Comparison of ENCODE assay signal across 9 mouse cellular contexts in genomic region chr4:130520482-130520851, GRCm38 (mm10). TPM values are rescaled to one million over a fixed set of nuclear protein-coding genes. Genes with fewer than 3 reads are reported as not detected.
A peak's percentile ranks its signal among the peaks of the same experiment; 100 is the strongest.
DNase-seq lines count a peak whose midpoint lies in the region; ATAC-seq and TF ChIP-seq lines count a peak whose summit lies in the region.
"Had no signal": no experiment of that assay in that cellular context is flagged by ENCODE, and none has a peak within 500 bp of the region (broad histone marks: within the 10 kb centered on the region; RNA-seq: fewer than 3 reads in every experiment).

No protein-coding gene starts in this region.

- no peak for DNase-seq in heart, postnatal 10 days
- no peak for DNase-seq in liver, postnatal 0 days
- no peak for DNase-seq in retina, embryonic 14.5 days (ENCODE audit: low spot score)
- no peak for DNase-seq in kidney, adult 11 months

- no peak overlapping the region for H3K9ac ChIP-seq in heart, embryonic 11.5 days (ENCODE audit: low read depth, low read length)
- H3K9ac ChIP-seq in forebrain, embryonic 16.5 days (replicated peaks; ENCODE audit: low read depth, low read length), result peak overlapping the region; percentile 36; the same call in 1 of the 2 replicates
- 0 out of 2 replicates have a peak overlapping the region, but pooled peaks have one; percentile 2 for H3K9ac ChIP-seq in liver, postnatal 0 days (replicated peaks)

- WGBS in heart, embryonic 11.5 days (ENCODE audit: insufficient replicate concordance), result under 1% methylated on average over 9 of the region's 9 CpGs
- WGBS in forebrain, embryonic 16.5 days, result 0% methylated on average over 9 of the region's 9 CpGs
- WGBS in liver, postnatal 0 days (ENCODE audit: insufficient replicate concordance), result under 1% methylated on average over 9 of the region's 9 CpGs

- no peak for TF ChIP-seq EP300 in liver, postnatal 0 days (IDR thresholded peaks at IDR 0.05; ENCODE audit: low read depth)

- H3K27me3 ChIP-seq in heart, embryonic 11.5 days (ENCODE audit: control insufficient read depth, insufficient read depth, low read length), result no peaks in the 10 kb centered on the region
- no peaks in the 10 kb centered on the region for H3K27me3 ChIP-seq in E14TG2a.4 (ENCODE audit: insufficient read depth, low read length)
- no peaks in the 10 kb centered on the region for H3K27me3 ChIP-seq in forebrain, embryonic 16.5 days (replicated peaks; ENCODE audit: control insufficient read depth, insufficient read depth, low read length)
- no peaks in the 10 kb centered on the region for H3K27me3 ChIP-seq in liver, postnatal 0 days (ENCODE audit: insufficient read depth, low read length)

- no peaks in the 10 kb centered on the region for H3K9me3 ChIP-seq in heart, embryonic 11.5 days (replicated peaks; ENCODE audit: control insufficient read depth, low read length)
- H3K9me3 ChIP-seq in E14TG2a.4 (ENCODE audit: low read length), result peaks cover 7% of the 10 kb centered on the region; the same call in 1 of the 2 replicates
- H3K9me3 ChIP-seq in forebrain, embryonic 16.5 days (ENCODE audit: control insufficient read depth, low read length), result no peaks in the 10 kb centered on the region
- no peaks in the 10 kb centered on the region for H3K9me3 ChIP-seq in liver, postnatal 0 days (ENCODE audit: low read length)

- H3K4me3 ChIP-seq in heart, embryonic 11.5 days (ENCODE audit: low read depth, low read length), result peak overlapping the region; percentile 66
- H3K4me3 ChIP-seq in E14TG2a.4 (replicated peaks; ENCODE audit: low read length), result peak overlapping the region; percentile 68
- H3K4me3 ChIP-seq in forebrain, embryonic 16.5 days (replicated peaks; ENCODE audit: low read length), result peak overlapping the region; percentile 74
- H3K4me3 ChIP-seq in liver, postnatal 0 days (ENCODE audit: low read depth, low read length), result peak overlapping the region; percentile 56

- TF ChIP-seq CTCF in E14TG2a.4 (conservative IDR thresholded peaks at IDR 0.05; ENCODE audit: low read length), result no peak
- TF ChIP-seq CTCF in liver, postnatal 0 days (IDR thresholded peaks at IDR 0.05; ENCODE audit: low read depth), result no peak

- H3K4me2 ChIP-seq in heart, embryonic 11.5 days, result peak overlapping the region; percentile 80
- peak overlapping the region; percentile 75 for H3K4me2 ChIP-seq in forebrain, embryonic 16.5 days (ENCODE audit: low read length)
- H3K4me2 ChIP-seq in liver, postnatal 0 days (ENCODE audit: low read depth, low read length), result peak overlapping the region; percentile 85

- intact Hi-C loops in heart, postnatal 10 days (cut with DNase I), result no loop called here

- peak; percentile 57 for ATAC-seq in heart, embryonic 11.5 days (replicated peaks; ENCODE audit: insufficient number of reproducible peaks, low FRiP score, low TSS enrichment)
- peak; percentile 57 for ATAC-seq in forebrain, embryonic 16.5 days
- peak; percentile 26; the same call in 1 of the 2 replicates for ATAC-seq in liver, postnatal 0 days
- no peak for ATAC-seq in activated CD4-positive, CD25-positive, alpha-beta regulatory T cell, adult 4 months

- H3K4me1 ChIP-seq in heart, embryonic 11.5 days (ENCODE audit: control insufficient read depth, insufficient read depth, low read length), result no peaks in the 10 kb centered on the region; the same call in 1 of the 2 replicates
- peaks cover 68% of the 10 kb centered on the region for H3K4me1 ChIP-seq in E14TG2a.4 (replicated peaks; ENCODE audit: low read depth, low read length)
- peaks cover 8% of the 10 kb centered on the region for H3K4me1 ChIP-seq in forebrain, embryonic 16.5 days (replicated peaks; ENCODE audit: control insufficient read depth, insufficient read depth, low read length)
- H3K4me1 ChIP-seq in liver, postnatal 0 days (ENCODE audit: insufficient read depth), result peaks cover 10% of the 10 kb centered on the region

- no peaks in the 10 kb centered on the region for H3K36me3 ChIP-seq in heart, embryonic 11.5 days (ENCODE audit: control insufficient read depth, insufficient read depth, low read length)
- H3K36me3 ChIP-seq in E14TG2a.4 (ENCODE audit: insufficient read depth, low read length), result peaks cover 7% of the 10 kb centered on the region; the same call in 1 of the 2 replicates
- H3K36me3 ChIP-seq in forebrain, embryonic 16.5 days (ENCODE audit: control insufficient read depth, insufficient read depth), result no peaks in the 10 kb centered on the region
- H3K36me3 ChIP-seq in liver, postnatal 0 days (replicated peaks; ENCODE audit: insufficient read depth, low read length), result no peaks in the 10 kb centered on the region

- no peak overlapping the region for H3K27ac ChIP-seq in heart, embryonic 11.5 days (ENCODE audit: low read depth, low read length)
- H3K27ac ChIP-seq in forebrain, embryonic 16.5 days (ENCODE audit: low read length), result peak overlapping the region; percentile 20; the same call in 1 of the 2 replicates
- H3K27ac ChIP-seq in liver, postnatal 0 days (ENCODE audit: low read depth), result no peak overlapping the region

RNA-seq across cellular contexts. Expression of gene Nkain1, which starts 53.5 kb away (rescaled TPM):
- 1.5 and 1.9 TPM in 2 replicates for polyA plus RNA-seq in heart, embryonic 11.5 days (2014; fragmentation: Nextera tagmentation; extraction: Ambion mirVana)
- 1 to 10 TPM; 6.3 to 7.7 TPM for total RNA-seq in heart, postnatal 10 days (2021)
- polyA plus RNA-seq in forebrain, embryonic 16.5 days (2015; fragmentation: Nextera tagmentation; extraction: Ambion mirVana), result 7.1 and 8.1 TPM in 2 replicates
- 0.12 TPM in 1 of 2 replicates, not detected in the other for polyA plus RNA-seq in liver, postnatal 0 days (2015; fragmentation: Nextera tagmentation; extraction: Ambion mirVana)
- polyA plus RNA-seq in activated CD4-positive, CD25-positive, alpha-beta regulatory T cell, adult 4 months (2017; shearing (Covaris generic)), result not detected
- total RNA-seq: neutrophil, adult 5-6 weeks had no signal
